Mouse (Mus musculus): ENCODE measurements around the gene Nufip2. TPM values are rescaled to one million over a fixed set of nuclear protein-coding genes. Genes with fewer than 3 reads are reported as not detected.

Nufip2 gene
- total RNA-seq, 2 experiments from 2014 or later = 32.4 to 40.8 TPM

DNA sequence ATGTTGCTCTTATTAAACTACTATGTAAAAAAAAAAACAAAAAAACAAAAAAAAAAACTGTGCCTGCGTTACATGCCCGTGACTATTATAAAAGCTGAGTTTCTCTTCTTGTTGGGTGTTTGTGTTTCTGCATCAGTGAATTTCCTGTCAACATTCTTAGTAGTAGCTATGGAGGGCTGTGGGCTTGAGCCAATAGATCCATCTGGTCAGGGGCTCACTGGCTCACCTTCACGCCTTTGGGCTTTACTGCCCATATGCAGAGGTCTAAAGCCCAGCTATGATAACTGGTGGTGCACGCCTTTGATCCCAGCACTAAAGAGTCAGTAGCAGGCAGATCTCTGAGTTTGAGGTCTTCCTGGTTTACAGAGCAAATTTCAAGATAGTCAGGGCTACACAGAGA, 83.5 kb downstream of the Nufip2 start:
- DNase-seq (ENCODE audit: low spot score) = no peak

GRCm38 (mm10) chr11:77770346-77770745, 84.4 kb downstream of the Nufip2 start:
- no peak for DNase-seq (ENCODE audit: low spot score)

GRCm38 (mm10) chr11:77771879-77772713, 86.1 kb downstream of the Nufip2 start:
- DNase-seq (ENCODE audit: low spot score) = no peak

GRCm38 (mm10) chr11:77775701-77776400, 89.9 kb downstream of the Nufip2 start:
- no peak for DNase-seq (ENCODE audit: low spot score)

GRCm38 (mm10) chr11:77777436-77777835, 91.5 kb downstream of the Nufip2 start:
- no peak for DNase-seq (ENCODE audit: low spot score)

DNA sequence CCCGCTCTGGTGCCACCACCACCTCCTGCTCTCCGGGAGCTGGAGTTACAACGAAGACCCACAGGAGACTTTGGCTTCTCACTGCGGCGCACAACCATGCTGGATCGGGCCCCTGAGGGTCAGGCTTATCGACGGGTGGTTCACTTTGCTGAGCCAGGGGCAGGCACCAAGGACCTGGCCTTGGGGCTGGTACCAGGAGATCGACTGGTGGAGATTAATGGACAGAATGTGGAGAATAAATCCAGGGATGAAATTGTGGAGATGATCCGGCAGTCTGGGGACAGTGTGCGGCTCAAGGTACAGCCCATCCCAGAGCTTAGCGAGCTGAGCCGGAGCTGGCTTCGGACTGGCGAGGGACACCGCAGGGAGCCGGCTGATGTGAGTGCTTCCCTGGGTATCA, 92.0 kb downstream of the Nufip2 start:
- DNase-seq (ENCODE audit: low spot score) = no peak

DNA sequence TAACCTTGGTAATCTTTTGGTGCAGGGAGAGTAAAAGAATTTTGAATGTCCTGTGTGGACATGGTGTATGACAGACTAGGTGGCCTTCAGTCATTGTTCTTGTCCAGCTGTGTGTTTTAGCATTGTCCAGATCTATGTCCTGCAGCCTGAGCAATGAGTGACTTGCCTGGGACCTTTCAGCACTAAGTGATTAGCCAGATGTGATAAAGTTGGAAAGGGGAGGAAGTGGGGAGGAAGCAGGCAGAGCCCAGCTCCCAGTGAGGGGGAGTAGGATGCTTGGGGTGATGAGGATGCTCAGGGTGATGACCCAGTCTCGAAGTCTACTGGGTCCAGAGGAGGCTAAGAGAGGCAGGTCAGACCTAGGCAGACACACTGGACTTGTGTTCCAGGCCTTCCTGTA, 93.3 kb downstream of the Nufip2 start:
- DNase-seq (ENCODE audit: low spot score) = no peak

DNA sequence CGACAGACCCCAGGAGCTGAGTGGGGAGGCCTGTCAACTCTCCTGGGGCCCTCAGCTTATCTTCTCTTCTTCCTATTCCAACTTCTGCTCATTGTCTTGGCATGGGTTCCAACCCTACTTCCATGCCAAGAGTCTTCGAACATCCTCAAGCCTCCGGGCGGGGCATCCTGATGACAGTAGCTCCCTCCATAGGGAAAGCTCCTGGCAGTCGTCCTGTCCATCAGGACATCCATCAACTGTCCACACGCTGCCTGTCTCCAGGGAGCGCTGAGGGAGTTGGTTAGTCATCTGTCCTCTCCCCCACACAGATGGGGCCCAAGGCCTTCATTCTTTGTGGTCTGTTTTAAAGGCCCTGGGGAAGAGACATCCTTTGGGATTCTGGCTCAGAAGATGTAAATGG, 95.1 kb downstream of the Nufip2 start:
- DNase-seq (ENCODE audit: low spot score) = no peak

GRCm38 (mm10) chr11:77782104-77782815, 96.3 kb downstream of the Nufip2 start:
- DNase-seq (ENCODE audit: low spot score) = no peak

DNA sequence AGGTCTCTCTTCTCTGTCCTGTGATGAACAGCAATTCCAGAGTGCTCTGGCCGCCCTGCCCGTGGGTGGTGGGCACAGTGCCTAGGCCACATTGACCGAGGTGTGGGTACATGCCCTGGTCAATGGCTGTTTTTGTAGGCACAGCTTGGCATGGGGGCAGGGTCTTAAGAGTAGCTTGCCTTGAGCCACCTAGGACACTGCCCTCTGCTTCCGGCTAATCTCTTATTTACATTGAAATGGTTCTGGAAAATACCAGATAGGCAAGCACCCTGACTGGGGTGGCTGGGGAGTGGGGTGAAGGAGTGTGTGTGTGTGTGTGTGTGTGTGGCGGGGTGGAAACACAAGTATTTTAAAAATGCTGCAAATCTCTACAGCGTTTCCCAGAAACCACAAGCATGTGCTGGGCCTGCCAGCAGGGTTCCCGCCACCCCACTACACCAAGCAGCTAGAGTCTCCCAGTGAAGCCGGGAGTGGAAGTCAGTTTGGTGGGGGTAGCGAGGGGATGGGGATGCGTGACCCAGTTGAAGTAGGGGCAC, 97.3 kb downstream of the Nufip2 start:
- DNase-seq (ENCODE audit: low spot score) = no peak

DNA sequence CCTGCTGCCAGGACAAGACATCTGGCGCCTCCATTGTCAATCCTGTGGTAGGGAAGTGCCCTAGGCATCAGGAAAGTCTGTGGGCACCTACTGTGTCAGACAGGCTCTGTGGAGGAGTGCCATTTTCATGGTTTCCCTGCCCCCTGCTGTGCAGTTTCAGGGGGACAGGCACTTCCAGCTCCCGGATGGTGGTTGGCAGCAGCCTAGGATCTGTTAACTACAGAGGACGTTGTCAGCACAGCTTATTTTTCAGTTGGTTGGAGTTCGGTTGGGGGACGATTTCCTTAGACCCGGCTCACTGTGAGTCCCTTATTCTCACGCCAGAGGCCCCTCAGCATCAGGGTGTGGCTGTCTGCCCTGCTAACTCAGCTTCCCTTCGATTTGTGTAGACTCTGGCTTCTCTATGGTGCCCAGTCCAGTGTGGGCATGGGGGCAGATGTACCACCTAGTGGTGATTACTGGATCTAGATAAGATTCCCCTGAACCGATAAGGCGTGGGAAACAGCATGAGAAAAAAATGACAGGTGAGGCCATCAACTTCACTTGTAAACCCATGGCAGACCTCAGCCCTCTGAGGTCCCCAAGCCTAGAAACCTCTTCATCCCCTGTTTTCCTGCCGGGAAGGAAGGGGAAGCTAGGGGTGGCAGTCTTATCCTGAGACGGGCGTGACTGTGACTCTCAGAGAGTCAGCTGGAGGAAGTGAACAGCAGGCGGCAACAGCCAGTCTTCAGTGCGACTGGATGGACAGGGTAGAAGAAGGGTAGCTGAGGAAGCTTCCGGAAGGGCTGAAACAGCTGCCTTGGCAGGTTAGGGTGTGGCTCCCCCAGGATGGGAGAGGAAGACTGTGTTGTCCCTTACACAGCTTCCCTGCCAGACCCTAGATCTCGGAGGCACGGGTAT, 98.0 kb downstream of the Nufip2 start:
- DNase-seq (ENCODE audit: low spot score) = no peak

- DNase-seq (ENCODE audit: low spot score) = no peak
Observed at GRCm38 (mm10) chr11:77784894-77785293, 98.9 kb downstream of the Nufip2 start.

DNA sequence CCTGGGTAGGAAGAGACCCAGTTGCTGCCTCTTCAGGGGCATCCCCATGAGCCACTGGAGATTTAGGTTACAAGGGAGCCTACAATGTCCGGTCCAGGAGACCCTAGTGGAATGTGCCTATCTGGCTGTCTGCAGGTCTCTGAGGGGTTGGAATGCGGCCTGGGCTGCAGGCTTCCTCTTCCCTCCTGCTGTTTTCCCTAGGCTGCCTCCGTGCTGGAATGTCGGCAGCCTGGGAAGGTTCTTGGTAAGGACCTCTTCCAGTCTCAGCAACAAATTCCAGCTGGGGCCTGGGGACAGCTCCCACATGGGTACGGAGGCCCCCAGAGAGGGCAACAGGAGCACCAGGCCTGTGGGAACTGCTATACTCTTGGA, 99.4 kb downstream of the Nufip2 start:
- DNase-seq (ENCODE audit: low spot score) = no peak

GRCm38 (mm10) chr11:77785768-77786561, 100.0 kb downstream of the Nufip2 start:
- DNase-seq (ENCODE audit: low spot score) = no peak

- no peak for DNase-seq (ENCODE audit: low spot score)
Observed at GRCm38 (mm10) chr11:77787707-77788106, 101.8 kb downstream of the Nufip2 start, which contains the start of gene Gm10277. Gene Gm10277, minus strand, starts transcription at chr11:77787747.

DNA sequence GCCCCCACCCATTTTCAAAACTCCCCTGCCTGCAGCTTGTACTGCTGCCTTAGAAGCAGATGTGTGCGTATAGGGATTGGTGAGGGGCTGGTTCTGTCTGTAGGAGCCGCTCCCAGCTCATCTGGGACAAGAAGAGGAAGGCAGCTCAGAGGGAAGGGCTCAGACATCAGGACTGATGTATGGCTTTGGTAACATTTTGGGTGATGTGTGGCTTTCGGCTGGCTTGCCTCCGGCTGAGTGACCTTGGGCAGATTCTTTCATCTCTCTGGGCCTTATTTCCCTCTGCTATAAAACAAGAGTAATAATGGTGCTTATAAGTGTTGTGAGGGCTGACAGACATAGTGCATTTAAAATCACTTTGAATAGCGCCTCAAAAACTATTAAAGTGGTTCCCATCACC, 103.6 kb downstream of the Nufip2 start:
- no peak for DNase-seq (ENCODE audit: low spot score)

GRCm38 (mm10) chr11:77790286-77790685, 104.3 kb downstream of the Nufip2 start:
- no peak for DNase-seq (ENCODE audit: low spot score)

GRCm38 (mm10) chr11:77791241-77791727, 105.3 kb downstream of the Nufip2 start:
- DNase-seq (ENCODE audit: low spot score) = no peak

Data from gastrocnemius, adult 18-20 months (tissue).